Mouse (Mus musculus) thymus, adult 2 months (tissue): ENCODE measurements at regions not wholly inside any gene's neighbourhood (a gene's known extent, or its start where the extent isn't known, plus 50 kb on each side); places are given as distances from the start of the nearest gene placed in this dataset.

Experiments
- CTCF ChIP-seq: fragments of 200-500 bp; IDR thresholded peaks from 2 replicates; pipeline ENCODE4 v1.5.1; 2012; ENCODE audit warnings: mild to moderate bottlenecking, control low read depth, low read length, moderate library complexity, borderline replicate concordance; ENCODE audit not compliant: control insufficient read depth, poor library complexity, insufficient read depth; ENCODE audit errors: extremely low read depth
- POLR2A ChIP-seq: fragments of 200-500 bp; IDR thresholded peaks from 2 replicates; pipeline ENCODE4 v1.6.1; 2012; ENCODE audit warnings: mild to moderate bottlenecking, low read length, control low read depth, moderate library complexity; ENCODE audit not compliant: control insufficient read depth, poor library complexity, insufficient read depth; ENCODE audit errors: extremely low read depth

DNA sequence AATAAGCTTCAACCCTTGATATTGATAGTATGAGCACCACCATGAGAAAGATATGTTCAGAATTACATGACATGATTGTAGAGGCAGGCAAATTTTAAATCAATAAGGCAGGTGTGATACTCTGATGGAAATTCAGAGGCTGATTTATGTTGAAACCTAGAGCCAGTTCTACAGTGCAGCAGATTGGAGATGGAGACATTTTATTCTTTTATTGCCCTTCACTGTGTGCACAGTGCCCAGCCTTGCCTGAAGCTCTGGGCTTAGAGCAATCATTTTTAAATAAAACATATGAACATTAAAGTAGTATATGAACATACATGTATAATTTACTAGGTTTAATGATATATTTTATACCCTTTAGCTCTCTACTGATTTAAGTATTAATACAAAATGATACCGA, 352.5 kb upstream of the Slc10a2 start:
- TF ChIP-seq POLR2A (no peak), CTCF (no peak)
